Mouse (Mus musculus): ENCODE results near the gene Cass4. TPM values are rescaled to one million over a fixed set of nuclear protein-coding genes. Genes with fewer than 3 reads are reported as not detected.

The Cass4 gene
- polyA plus RNA-seq, 1 experiment: 0.24 TPM

GRCm38 (mm10) chr2:172448329-172448728 lies 54.7 kb downstream of the Cass4 start:
- Histone ChIP-seq H3K4me2 (ENCODE audit: low read depth) (no peak overlapping the region), H3K4me3 (no peak overlapping the region), H3K36me3 (ENCODE audit: control insufficient read depth, insufficient read depth) (peaks cover 14% of the 10 kb centered on the region), H3ac (ENCODE audit: control insufficient read depth, insufficient read length) (no peak overlapping the region), H3K27me3 (ENCODE audit: control insufficient read depth, insufficient read depth, insufficient read length) (no peaks in the 10 kb centered on the region), H3K79me2 (ENCODE audit: control insufficient read depth, insufficient read depth) (peaks cover 6% of the 10 kb centered on the region)
- TF ChIP-seq USF1 (IDR thresholded peaks at IDR 0.05; ENCODE audit: low read depth) (no peak), REST (IDR thresholded peaks at IDR 0.05; ENCODE audit: insufficient read depth, insufficient read length) (no peak), MYOD1 (IDR thresholded peaks at IDR 0.05; ENCODE audit: control insufficient read depth in 1 of 3, insufficient read length in 2 of 3, low read depth in 2 of 3) (no peak), TCF12 (IDR thresholded peaks at IDR 0.05; ENCODE audit: insufficient read depth, poor library complexity, severe bottlenecking) (no peak)

DNA sequence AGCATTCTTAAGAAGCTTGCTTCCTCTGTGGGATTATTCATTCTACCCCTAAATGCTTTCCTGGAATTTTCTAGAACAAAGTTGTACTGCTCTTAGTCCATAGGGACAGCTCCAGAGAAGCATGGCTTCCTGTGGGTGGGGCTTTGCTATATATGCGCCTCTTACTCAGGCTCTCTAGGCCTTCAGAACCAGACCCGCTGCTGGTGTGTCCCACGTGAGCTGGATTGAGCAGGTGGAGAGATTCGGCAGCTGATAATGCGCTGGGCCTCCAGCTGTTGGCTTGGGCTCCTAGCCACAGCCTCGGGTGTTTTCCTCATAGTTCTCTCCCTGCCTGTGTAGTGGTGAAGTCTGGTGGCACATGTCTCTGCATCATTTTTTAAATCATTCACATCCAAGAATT lies 57.0 kb downstream of the Cass4 start:
- no peak overlapping the region for H3K4me3 ChIP-seq
- peaks cover 14% of the 10 kb centered on the region for H3K36me3 ChIP-seq (ENCODE audit: control insufficient read depth, insufficient read depth)
- no peaks in the 10 kb centered on the region for H3K79me2 ChIP-seq (ENCODE audit: control insufficient read depth, insufficient read depth)
- no peak overlapping the region for H3ac ChIP-seq (ENCODE audit: control insufficient read depth, insufficient read length)
- no peak overlapping the region for H3K4me2 ChIP-seq (ENCODE audit: low read depth)
- no peaks in the 10 kb centered on the region for H3K27me3 ChIP-seq (ENCODE audit: control insufficient read depth, insufficient read depth, insufficient read length)
- TF ChIP-seq MYOG (IDR thresholded peaks at IDR 0.05; ENCODE audit: control insufficient read depth in 1 of 3, insufficient read depth in 1 of 3, insufficient read length in 2 of 3, low read depth in 2 of 3): peak in 2 of 3 experiments; percentile 44 to 75
- TF ChIP-seq MYOD1 (IDR thresholded peaks at IDR 0.05; ENCODE audit: control insufficient read depth in 1 of 3, insufficient read length in 2 of 3, low read depth in 2 of 3): peak in 2 of 3 experiments; percentile 30 to 37
- no peak for TF ChIP-seq TCF3 (IDR thresholded peaks at IDR 0.05; ENCODE audit: insufficient read length, low read depth)

DNA sequence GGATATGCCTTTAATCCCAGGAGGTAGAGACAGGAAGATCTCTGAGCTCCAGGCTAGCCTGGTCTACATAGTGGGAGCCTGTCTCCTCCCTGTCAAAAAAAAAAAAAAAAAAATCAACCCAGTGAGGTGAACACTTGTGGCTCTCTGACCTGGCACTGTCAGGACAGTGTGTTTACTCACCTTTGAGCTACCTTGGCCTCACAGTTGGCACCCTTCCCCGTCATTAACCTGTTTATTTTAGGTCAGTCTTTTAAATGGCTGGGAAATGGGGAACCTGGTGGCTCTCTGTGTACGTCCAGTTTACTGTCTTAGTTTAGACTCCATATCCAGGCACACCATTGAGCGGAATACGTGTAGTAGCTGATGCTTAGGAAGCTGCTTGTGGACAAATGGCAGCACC lies 58.4 kb downstream of the Cass4 start:
- Histone ChIP-seq H3ac (ENCODE audit: control insufficient read depth, insufficient read length) (no peak overlapping the region), H3K79me2 (ENCODE audit: control insufficient read depth, insufficient read depth) (no peaks in the 10 kb centered on the region), H3K36me3 (ENCODE audit: control insufficient read depth, insufficient read depth) (peaks cover 11% of the 10 kb centered on the region), H3K27me3 (ENCODE audit: control insufficient read depth, insufficient read depth, insufficient read length) (no peaks in the 10 kb centered on the region), H3K4me3 (no peak overlapping the region), H3K4me2 (ENCODE audit: low read depth) (no peak overlapping the region)
- no peak for TF ChIP-seq E2F4 (IDR thresholded peaks at IDR 0.05; ENCODE audit: insufficient read depth)
- no peak for TF ChIP-seq USF1 (IDR thresholded peaks at IDR 0.05; ENCODE audit: low read depth)
- TF ChIP-seq POLR2AphosphoS2 (IDR thresholded peaks at IDR 0.05; ENCODE audit: insufficient read length, low read depth): no peak
- no peak for TF ChIP-seq MAX (IDR thresholded peaks at IDR 0.05; ENCODE audit: low read depth)
- TF ChIP-seq MYOG (IDR thresholded peaks at IDR 0.05; ENCODE audit: control insufficient read depth in 1 of 3, insufficient read depth in 1 of 3, insufficient read length in 2 of 3, low read depth in 2 of 3): no peak
- no peak for TF ChIP-seq POLR2A (IDR thresholded peaks at IDR 0.05; ENCODE audit: insufficient read length, low read depth)
- TF ChIP-seq SRF (IDR thresholded peaks at IDR 0.05; ENCODE audit: control insufficient read depth, insufficient read length, low read depth): no peak
- no peak for TF ChIP-seq TCF3 (IDR thresholded peaks at IDR 0.05; ENCODE audit: insufficient read length, low read depth)
- no peak for TF ChIP-seq REST (IDR thresholded peaks at IDR 0.05; ENCODE audit: insufficient read depth, insufficient read length)
- TF ChIP-seq MYOD1 (IDR thresholded peaks at IDR 0.05; ENCODE audit: control insufficient read depth in 1 of 3, insufficient read length in 2 of 3, low read depth in 2 of 3): no peak
- TF ChIP-seq CEBPB (IDR thresholded peaks at IDR 0.05; ENCODE audit: insufficient read depth, poor library complexity, severe bottlenecking): no peak
- TF ChIP-seq TCF12 (IDR thresholded peaks at IDR 0.05; ENCODE audit: insufficient read depth, poor library complexity, severe bottlenecking): no peak

- Histone ChIP-seq H3K4me3 (no peak overlapping the region), H3K4me2 (ENCODE audit: low read depth) (no peak overlapping the region), H3K27me3 (ENCODE audit: control insufficient read depth, insufficient read depth, insufficient read length) (no peaks in the 10 kb centered on the region), H3ac (ENCODE audit: control insufficient read depth, insufficient read length) (no peak overlapping the region), H3K36me3 (ENCODE audit: control insufficient read depth, insufficient read depth) (peaks cover 9% of the 10 kb centered on the region), H3K79me2 (ENCODE audit: control insufficient read depth, insufficient read depth) (no peaks in the 10 kb centered on the region)
- TF ChIP-seq USF1 (IDR thresholded peaks at IDR 0.05; ENCODE audit: low read depth) (no peak), POLR2A (IDR thresholded peaks at IDR 0.05; ENCODE audit: insufficient read length, low read depth) (no peak), MAX (IDR thresholded peaks at IDR 0.05; ENCODE audit: low read depth) (no peak), SRF (IDR thresholded peaks at IDR 0.05; ENCODE audit: control insufficient read depth, insufficient read length, low read depth) (no peak), MYOD1 (IDR thresholded peaks at IDR 0.05; ENCODE audit: control insufficient read depth in 1 of 3, insufficient read length in 2 of 3, low read depth in 2 of 3) (no peak), POLR2AphosphoS2 (IDR thresholded peaks at IDR 0.05; ENCODE audit: insufficient read length, low read depth) (no peak), CEBPB (IDR thresholded peaks at IDR 0.05; ENCODE audit: insufficient read depth, poor library complexity, severe bottlenecking) (no peak), MYOG (IDR thresholded peaks at IDR 0.05; ENCODE audit: control insufficient read depth in 1 of 3, insufficient read depth in 1 of 3, insufficient read length in 2 of 3, low read depth in 2 of 3) (no peak), REST (IDR thresholded peaks at IDR 0.05; ENCODE audit: insufficient read depth, insufficient read length) (no peak), TCF12 (IDR thresholded peaks at IDR 0.05; ENCODE audit: insufficient read depth, poor library complexity, severe bottlenecking) (no peak), E2F4 (IDR thresholded peaks at IDR 0.05; ENCODE audit: insufficient read depth) (no peak), TCF3 (IDR thresholded peaks at IDR 0.05; ENCODE audit: insufficient read length, low read depth) (no peak)
Measured at GRCm38 (mm10) chr2:172452458-172452857, 58.9 kb downstream of the Cass4 start.

DNA sequence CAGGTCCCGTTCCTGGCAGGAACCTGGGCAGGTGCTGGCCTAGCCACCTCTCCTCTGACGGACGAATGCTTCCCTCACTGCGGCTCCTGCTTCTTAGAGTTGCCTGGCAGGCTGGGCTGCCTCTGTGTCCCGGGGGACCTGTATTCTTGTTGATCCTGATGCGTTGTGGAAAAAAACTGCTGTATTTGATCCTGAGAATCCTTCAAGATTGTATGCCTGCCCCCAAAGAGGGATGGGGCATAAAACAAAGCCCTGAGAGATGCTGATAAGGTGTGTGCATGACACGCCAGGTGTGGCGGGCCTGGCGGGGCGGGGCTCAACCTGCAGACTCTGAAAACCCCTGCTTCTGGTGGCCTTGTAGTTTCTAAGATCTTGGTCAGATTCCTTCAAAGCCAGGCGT lies 64.9 kb downstream of the Cass4 start, which contains the start of gene Gcnt7:
Gene Gcnt7, minus strand, starts transcription at position 101 of the 400 bp plus-strand sequence.
- H3K4me3 ChIP-seq: no peak within 1 kb of the TSS
- H3K27me3 ChIP-seq (ENCODE audit: control insufficient read depth, insufficient read depth, insufficient read length): no peaks in the 10 kb centered on the region
- H3K36me3 ChIP-seq (ENCODE audit: control insufficient read depth, insufficient read depth): peaks cover under 1% of the 10 kb centered on the region
- H3K79me2 ChIP-seq (ENCODE audit: control insufficient read depth, insufficient read depth): no peaks in the 10 kb centered on the region
- H3ac ChIP-seq (ENCODE audit: control insufficient read depth, insufficient read length): no peak within 1 kb of the TSS
- TF ChIP-seq REST (IDR thresholded peaks at IDR 0.05; ENCODE audit: insufficient read depth, insufficient read length): no peak
- TF ChIP-seq CEBPB (IDR thresholded peaks at IDR 0.05; ENCODE audit: insufficient read depth, poor library complexity, severe bottlenecking): no peak
- TF ChIP-seq MYOD1 (IDR thresholded peaks at IDR 0.05; ENCODE audit: control insufficient read depth in 1 of 3, insufficient read length in 2 of 3, low read depth in 2 of 3): no peak
- TF ChIP-seq MYOG (IDR thresholded peaks at IDR 0.05; ENCODE audit: control insufficient read depth in 1 of 3, insufficient read depth in 1 of 3, insufficient read length in 2 of 3, low read depth in 2 of 3): no peak
- no peak for TF ChIP-seq SRF (IDR thresholded peaks at IDR 0.05; ENCODE audit: control insufficient read depth, insufficient read length, low read depth)
- TF ChIP-seq POLR2A (IDR thresholded peaks at IDR 0.05; ENCODE audit: insufficient read length, low read depth): no peak
- no peak for TF ChIP-seq USF1 (IDR thresholded peaks at IDR 0.05; ENCODE audit: low read depth)
- no peak for TF ChIP-seq E2F4 (IDR thresholded peaks at IDR 0.05; ENCODE audit: insufficient read depth)
- no peak for TF ChIP-seq POLR2AphosphoS2 (IDR thresholded peaks at IDR 0.05; ENCODE audit: insufficient read length, low read depth)
- TF ChIP-seq TCF3 (IDR thresholded peaks at IDR 0.05; ENCODE audit: insufficient read length, low read depth): no peak
- TF ChIP-seq TCF12 (IDR thresholded peaks at IDR 0.05; ENCODE audit: insufficient read depth, poor library complexity, severe bottlenecking): no peak
- TF ChIP-seq MAX (IDR thresholded peaks at IDR 0.05; ENCODE audit: low read depth): no peak
- no peak within 1 kb of the TSS for H3K4me2 ChIP-seq (ENCODE audit: low read depth)

All from myocyte (in vitro differentiated cells).